Mouse (Mus musculus) MEL (cell line): ENCODE data around the gene Lama1. TPM values are rescaled to one million over a fixed set of nuclear protein-coding genes. Genes with fewer than 3 reads are reported as not detected.
"Not testable (repeated sequence)": the region's sequence is repeated elsewhere in the genome, so short reads cannot be mapped to it uniquely, and the experiment has no call there.

ENCODE experiments used
- DNase-seq: peaks from one replicate; pipeline ENCODE4 v3.0.0; 2011; ENCODE audit warnings: low read depth, low spot score
- H3K27ac ChIP-seq: 2 replicates; pipeline ENCODE4 v1.5.1; 2012; ENCODE audit warnings: low read depth, mild to moderate bottlenecking, control low read depth, low read length, moderate library complexity; ENCODE audit not compliant: control insufficient read depth
- H3K27me3 ChIP-seq, 2 experiments: fragments of 150-350 bp in 1 of 2; sonication (generic) in 1 of 2; 2 replicates each; pipeline ENCODE4 v1.6.1; 2012; ENCODE audit warnings: low read length in 2 of 2, mild to moderate bottlenecking in 2 of 2, improper control_type of control experiment in 1 of 2, moderate library complexity in 1 of 2; ENCODE audit not compliant: insufficient read depth in 2 of 2, control insufficient read depth in 1 of 2
- H3K36me3 ChIP-seq, 2 experiments: 2 replicates each; pipeline ENCODE4 v1.6.1; 2012 to 2014; ENCODE audit warnings: low read length in 2 of 2, improper control_type of control experiment in 1 of 2, inconsistent platforms in 1 of 2, mild to moderate bottlenecking in 1 of 2; ENCODE audit not compliant: insufficient read depth in 2 of 2, control insufficient read depth in 1 of 2
- H3K4me1 ChIP-seq, 2 experiments: fragments of 150-350 bp in 1 of 2; sonication (generic) in 1 of 2; 2 replicates each; pipeline ENCODE4 v1.6.1; 2012; ENCODE audit warnings: low read length in 2 of 2, improper control_type of control experiment in 1 of 2, mild to moderate bottlenecking in 1 of 2; ENCODE audit not compliant: insufficient read depth in 2 of 2, control insufficient read depth in 1 of 2
- H3K4me3 ChIP-seq, 2 experiments: fragments of 150-350 bp in 1 of 2; sonication (generic) in 1 of 2; 2 replicates each; pipeline ENCODE4 v1.5.1; 2012; ENCODE audit warnings: low read depth in 2 of 2, low read length in 2 of 2, mild to moderate bottlenecking in 2 of 2, moderate library complexity in 2 of 2, control low read depth in 1 of 2, improper control_type of control experiment in 1 of 2; ENCODE audit not compliant: control insufficient read depth in 1 of 2, insufficient read depth in 1 of 2
- H3K79me2 ChIP-seq: 2 replicates; pipeline ENCODE4 v1.6.1; 2012; ENCODE audit warnings: mild to moderate bottlenecking, low read length, moderate library complexity; ENCODE audit not compliant: control insufficient read depth, poor library complexity, insufficient read depth
- H3K9ac ChIP-seq: 2 replicates; pipeline ENCODE4 v1.6.1; 2012; ENCODE audit warnings: low read depth, mild to moderate bottlenecking, control low read depth, low read length, moderate library complexity; ENCODE audit not compliant: control insufficient read depth, poor library complexity, severe bottlenecking
- H3K9me3 ChIP-seq: fragments of 150-350 bp; sonication (generic); replicated peaks from 2 replicates; pipeline ENCODE4 v1.6.1; 2012; ENCODE audit warnings: mild to moderate bottlenecking, low read length, improper control_type of control experiment, moderate library complexity; ENCODE audit not compliant: insufficient read depth
- BHLHE40 ChIP-seq: IDR thresholded peaks from 2 replicates; pipeline ENCODE4 v1.6.1; 2012; ENCODE audit warnings: low read depth, mild to moderate bottlenecking, inconsistent platforms, low read length, improper control_type of control experiment, borderline replicate concordance
- CHD1 ChIP-seq: IDR thresholded peaks from 2 replicates; pipeline ENCODE4 v1.6.1; 2012; ENCODE audit warnings: low read depth, mild to moderate bottlenecking, inconsistent platforms, low read length, improper control_type of control experiment
- CHD2 ChIP-seq: IDR thresholded peaks from 2 replicates; pipeline ENCODE4 v1.6.1; 2011; ENCODE audit warnings: low read length, improper control_type of control experiment
- EP300 ChIP-seq, 2 experiments: IDR thresholded peaks; 2 replicates each; pipeline ENCODE4 v1.6.1; 2011; ENCODE audit warnings: improper control_type of control experiment in 2 of 2, low read length in 2 of 2, low read depth in 1 of 2, mild to moderate bottlenecking in 1 of 2
- ETS1 ChIP-seq: IDR thresholded peaks from 2 replicates; pipeline ENCODE4 v1.6.1; 2012; ENCODE audit warnings: low read depth, mild to moderate bottlenecking, inconsistent platforms, low read length, improper control_type of control experiment, moderate library complexity
- GATA1 ChIP-seq: IDR thresholded peaks from 2 replicates; pipeline ENCODE4 v1.6.1; 2011; ENCODE audit warnings: low read depth, low read length, improper control_type of control experiment
- JUND ChIP-seq: IDR thresholded peaks from 2 replicates; pipeline ENCODE4 v1.6.1; 2011; ENCODE audit warnings: low read depth, mild to moderate bottlenecking, improper control_type of control experiment, low read length
- KAT2A ChIP-seq: conservative IDR thresholded peaks from 2 replicates; pipeline ENCODE4 v1.6.1; 2012; ENCODE audit warnings: low read depth, low read length, improper control_type of control experiment, inconsistent platforms
- MAFK ChIP-seq: IDR thresholded peaks from 2 replicates; pipeline ENCODE4 v1.6.1; 2011; ENCODE audit warnings: low read depth, mild to moderate bottlenecking, low read length, improper control_type of control experiment, borderline replicate concordance
- MAX ChIP-seq: IDR thresholded peaks from 2 replicates; pipeline ENCODE4 v1.6.1; 2011; ENCODE audit warnings: low read length, improper control_type of control experiment
- MAZ ChIP-seq: IDR thresholded peaks from 2 replicates; pipeline ENCODE4 v1.6.1; 2012; ENCODE audit warnings: low read depth, mild to moderate bottlenecking, inconsistent platforms, low read length, improper control_type of control experiment
- MXI1 ChIP-seq: IDR thresholded peaks from 2 replicates; pipeline ENCODE4 v1.6.1; 2011; ENCODE audit warnings: mild to moderate bottlenecking, low read depth, low read length, improper control_type of control experiment
- MYB ChIP-seq: IDR thresholded peaks from 2 replicates; pipeline ENCODE4 v1.6.1; 2011; ENCODE audit warnings: mild to moderate bottlenecking, low read depth, low read length, improper control_type of control experiment
- MYC ChIP-seq: IDR thresholded peaks from 2 replicates; pipeline ENCODE4 v1.6.1; 2011; ENCODE audit warnings: low read depth, mild to moderate bottlenecking, low read length, improper control_type of control experiment, moderate library complexity
- NRF1 ChIP-seq: IDR thresholded peaks from 2 replicates; pipeline ENCODE4 v1.6.1; 2014; ENCODE audit warnings: low read depth, mild to moderate bottlenecking, inconsistent platforms, low read length, improper control_type of control experiment, moderate library complexity; ENCODE audit not compliant: poor library complexity, insufficient read depth, severe bottlenecking
- RCOR1 ChIP-seq: IDR thresholded peaks from 2 replicates; pipeline ENCODE4 v1.6.1; 2012; ENCODE audit warnings: low read depth, mild to moderate bottlenecking, inconsistent platforms, low read length, improper control_type of control experiment
- SIN3A ChIP-seq: IDR thresholded peaks from 2 replicates; pipeline ENCODE4 v1.6.1; 2012; ENCODE audit warnings: low read length, improper control_type of control experiment, inconsistent platforms
- TAL1 ChIP-seq: IDR thresholded peaks from 2 replicates; pipeline ENCODE4 v1.6.1; 2012; ENCODE audit warnings: mild to moderate bottlenecking, inconsistent platforms, low read length, moderate library complexity, mixed read lengths
- TBP ChIP-seq: IDR thresholded peaks from 2 replicates; pipeline ENCODE4 v1.8.0; 2011; ENCODE audit warnings: low read depth, low read length, improper control_type of control experiment
- TCF12 ChIP-seq: IDR thresholded peaks from 2 replicates; pipeline ENCODE4 v1.6.1; 2014; ENCODE audit warnings: low read depth, mild to moderate bottlenecking, inconsistent platforms, low read length, improper control_type of control experiment, moderate library complexity
- USF2 ChIP-seq, 2 experiments: IDR thresholded peaks; 2 replicates each; pipeline ENCODE4 v1.6.1; 2011 to 2012; ENCODE audit warnings: improper control_type of control experiment in 2 of 2, low read length in 2 of 2, borderline replicate concordance in 1 of 2, inconsistent platforms in 1 of 2, low read depth in 1 of 2, mild to moderate bottlenecking in 1 of 2; ENCODE audit not compliant: insufficient read depth in 1 of 2
- ZMIZ1 ChIP-seq: IDR thresholded peaks from 2 replicates; pipeline ENCODE4 v1.6.1; 2012; ENCODE audit warnings: low read depth, mild to moderate bottlenecking, inconsistent platforms, low read length, improper control_type of control experiment, moderate library complexity
- polyA plus RNA-seq, 2 experiments: library from polyadenylated mRNA; stranded (reverse) in 1 of 2; unstranded in 1 of 2; fragments of >175 nt in 1 of 2; fragments of >200 nt in 1 of 2; gene quantifications; 2 replicates each; pipeline versions ENCODE4 v1.2.1 to v1.2.4; 2012; ENCODE audit warnings: low replicate concordance in 2 of 2, low read depth in 1 of 2; ENCODE audit not compliant: insufficient read length in 2 of 2, insufficient read depth in 1 of 2, missing spikeins in 1 of 2
- total RNA-seq: library from RNA; depleted of rRNA; stranded (reverse); fragments of 300-350 nt; gene quantifications from 2 replicates; pipeline ENCODE4 v1.2.3, GENCODE M21; 2012

The Lama1 gene
- total and polyA plus RNA-seq, 3 experiments: not detected

DNA sequence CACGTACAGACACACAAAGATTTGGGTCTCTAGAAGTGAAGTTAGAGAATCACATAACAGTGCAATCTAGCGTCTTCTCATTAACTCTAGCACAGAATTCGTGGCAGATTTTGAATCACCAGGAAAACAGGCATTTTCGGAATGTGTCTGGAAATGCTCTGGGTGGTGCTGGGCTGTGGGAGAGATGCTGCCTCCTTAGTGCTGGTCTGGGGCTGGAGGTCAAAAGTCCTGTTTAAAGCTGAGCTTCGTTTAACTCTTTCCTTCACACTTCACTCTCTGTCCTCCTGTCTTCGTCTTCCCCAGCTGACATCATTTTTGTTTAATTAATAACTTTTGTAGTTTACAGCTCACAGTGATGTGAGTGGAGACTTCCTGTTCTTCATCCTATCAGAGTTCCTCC lies 38.7 kb downstream of the Lama1 start:
- no peak for DNase-seq
- Histone ChIP-seq H3K9ac (no peak overlapping the region), H3K27ac (no peak overlapping the region), H3K9me3 (no peaks in the 10 kb centered on the region), H3K79me2 (no peaks in the 10 kb centered on the region), H3K27me3 (no peaks in the 10 kb centered on the region), H3K36me3 (no peaks in the 10 kb centered on the region), H3K4me1 (no peaks in the 10 kb centered on the region), H3K4me3 (no peak overlapping the region)
- no peak for TF ChIP-seq GATA1
- TF ChIP-seq RCOR1: no peak
- TF ChIP-seq TCF12: no peak
- no peak for TF ChIP-seq TBP
- TF ChIP-seq MXI1: no peak
- no peak for TF ChIP-seq MYC
- no peak for TF ChIP-seq CHD1
- no peak for TF ChIP-seq TAL1
- TF ChIP-seq MAFK: no peak

DNA sequence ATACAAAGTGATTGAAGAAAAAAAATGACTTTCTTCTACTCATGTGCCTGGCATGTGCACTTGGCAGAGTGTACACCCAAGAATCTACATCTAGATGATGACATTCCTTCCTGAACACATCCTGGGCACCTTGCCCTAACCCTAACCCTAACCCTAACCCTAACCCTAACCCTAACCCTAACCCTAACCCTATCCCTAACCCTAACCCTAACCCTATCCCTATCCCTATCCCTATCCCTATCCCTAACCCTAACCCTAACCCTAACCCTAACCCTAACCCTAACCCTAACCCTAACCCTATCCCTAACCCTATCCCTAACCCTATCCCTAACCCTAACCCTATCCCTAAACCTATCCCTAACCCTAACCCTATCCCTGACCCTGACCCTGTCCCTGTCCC lies 44.2 kb downstream of the Lama1 start:
- H3K27me3 ChIP-seq, DNase-seq, H3K79me2 ChIP-seq, H3K36me3 ChIP-seq, H3K9ac ChIP-seq, H3K9me3 ChIP-seq, H3K4me3 ChIP-seq, H3K4me1 ChIP-seq, H3K27ac ChIP-seq: not testable (repeated sequence)

- Histone ChIP-seq H3K27me3 (no peaks in the 10 kb centered on the region), H3K79me2 (no peaks in the 10 kb centered on the region), H3K4me3 (no peak overlapping the region), H3K36me3 (no peaks in the 10 kb centered on the region), H3K9ac (no peak overlapping the region), H3K4me1 (no peaks in the 10 kb centered on the region), H3K9me3 (no peaks in the 10 kb centered on the region), H3K27ac (no peak overlapping the region)
- no peak for DNase-seq
- TF ChIP-seq CHD1 (no peak), KAT2A (no peak), MAZ (no peak), SIN3A (no peak), TAL1 (no peak), EP300 (IDR thresholded peaks at IDR 0.05; ENCODE audit: low read depth in 1 of 2, low read length in 2 of 2) (no peak), JUND (no peak), NRF1 (no peak), MAX (no peak), MYC (no peak), ZMIZ1 (no peak), USF2 (IDR thresholded peaks at IDR 0.05; ENCODE audit: borderline replicate concordance in 1 of 2, insufficient read depth in 1 of 2, low read depth in 1 of 2, low read length in 2 of 2) (no peak), MYB (no peak), ETS1 (no peak), BHLHE40 (no peak), GATA1 (no peak), CHD2 (no peak)
Measured at GRCm38 (mm10) chr17:67764167-67764871, 67.3 kb downstream of the Lama1 start.
